Mouse (Mus musculus) kidney, adult 11 months (tissue): ENCODE measurements around the gene Mmp15.

Experiments
- DNase-seq: peaks from one replicate; pipeline ENCODE4 v3.0.0; 2022

Gene Mmp15

DNA sequence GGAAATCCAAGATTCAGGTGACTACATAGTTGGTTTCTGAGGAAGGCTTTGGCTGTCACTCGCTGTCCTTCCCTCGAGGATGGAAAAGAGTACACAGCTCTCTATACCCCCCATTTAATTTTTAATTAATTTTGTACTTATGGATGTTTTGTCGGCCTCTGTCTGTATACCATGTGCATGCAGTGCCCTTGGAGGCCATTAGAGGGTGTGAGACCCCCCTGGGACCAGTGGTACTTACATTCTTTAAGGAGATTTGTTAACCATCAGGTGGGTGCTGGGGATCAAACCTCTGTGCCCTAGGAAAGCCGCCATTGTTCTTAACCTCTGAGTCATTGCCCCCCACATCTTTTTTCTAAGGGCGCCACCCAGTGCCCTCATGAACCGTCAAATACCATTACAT lies 7.4 kb upstream of the Mmp15 start:
- no peak for DNase-seq

- DNase-seq: peak; percentile 45
These were observed 5.2 kb upstream of the Mmp15 start for GRCm38 (mm10) chr8:95346643-95347545.

- no peak for DNase-seq
These were observed 3.7 kb upstream of the Mmp15 start for GRCm38 (mm10) chr8:95348356-95348755.

DNA sequence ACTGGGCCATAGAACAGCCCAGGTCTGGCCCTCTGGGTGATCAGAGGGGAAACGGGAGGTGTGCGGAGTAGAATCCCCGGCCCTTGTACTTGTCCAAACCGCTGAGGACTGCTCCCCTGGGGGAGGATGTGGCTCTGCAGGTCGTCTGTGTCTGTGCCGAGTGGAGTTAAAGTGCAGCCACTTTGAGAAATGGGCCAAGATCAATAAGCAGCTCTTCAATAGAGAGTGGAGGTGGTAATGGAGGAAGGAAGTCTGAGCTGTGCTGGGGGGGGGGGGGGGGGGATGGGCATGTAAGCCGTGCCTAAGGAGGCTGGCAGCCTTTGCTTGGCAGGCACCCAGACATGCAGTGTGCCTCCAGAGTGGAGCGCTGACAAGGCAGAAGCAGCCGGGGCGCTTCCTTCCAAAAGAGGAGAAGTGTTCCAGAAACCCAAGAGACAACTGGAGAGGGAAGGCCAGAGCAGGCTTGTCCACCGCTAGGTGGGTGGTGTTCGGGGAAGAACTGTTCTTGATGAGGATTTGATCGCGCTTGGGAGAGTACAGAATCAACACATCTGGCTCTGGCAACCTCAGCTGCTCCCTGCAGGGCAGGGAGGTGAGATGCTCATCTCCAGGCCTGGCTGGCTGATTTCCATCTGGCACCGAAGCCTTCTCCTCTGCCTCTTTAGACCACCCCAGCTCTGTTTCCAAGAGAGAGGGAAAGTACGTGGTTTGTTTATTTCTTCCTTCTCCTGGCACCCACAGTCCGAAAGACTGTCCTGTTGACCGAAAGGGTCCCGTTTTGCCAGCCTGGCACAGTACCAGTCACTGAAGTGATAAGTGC lies 3.0 kb upstream of the Mmp15 start:
- peak; percentile 49 for DNase-seq

- no peak for DNase-seq
These were observed 607 bp upstream of the Mmp15 start for GRCm38 (mm10) chr8:95351461-95351860.

DNA sequence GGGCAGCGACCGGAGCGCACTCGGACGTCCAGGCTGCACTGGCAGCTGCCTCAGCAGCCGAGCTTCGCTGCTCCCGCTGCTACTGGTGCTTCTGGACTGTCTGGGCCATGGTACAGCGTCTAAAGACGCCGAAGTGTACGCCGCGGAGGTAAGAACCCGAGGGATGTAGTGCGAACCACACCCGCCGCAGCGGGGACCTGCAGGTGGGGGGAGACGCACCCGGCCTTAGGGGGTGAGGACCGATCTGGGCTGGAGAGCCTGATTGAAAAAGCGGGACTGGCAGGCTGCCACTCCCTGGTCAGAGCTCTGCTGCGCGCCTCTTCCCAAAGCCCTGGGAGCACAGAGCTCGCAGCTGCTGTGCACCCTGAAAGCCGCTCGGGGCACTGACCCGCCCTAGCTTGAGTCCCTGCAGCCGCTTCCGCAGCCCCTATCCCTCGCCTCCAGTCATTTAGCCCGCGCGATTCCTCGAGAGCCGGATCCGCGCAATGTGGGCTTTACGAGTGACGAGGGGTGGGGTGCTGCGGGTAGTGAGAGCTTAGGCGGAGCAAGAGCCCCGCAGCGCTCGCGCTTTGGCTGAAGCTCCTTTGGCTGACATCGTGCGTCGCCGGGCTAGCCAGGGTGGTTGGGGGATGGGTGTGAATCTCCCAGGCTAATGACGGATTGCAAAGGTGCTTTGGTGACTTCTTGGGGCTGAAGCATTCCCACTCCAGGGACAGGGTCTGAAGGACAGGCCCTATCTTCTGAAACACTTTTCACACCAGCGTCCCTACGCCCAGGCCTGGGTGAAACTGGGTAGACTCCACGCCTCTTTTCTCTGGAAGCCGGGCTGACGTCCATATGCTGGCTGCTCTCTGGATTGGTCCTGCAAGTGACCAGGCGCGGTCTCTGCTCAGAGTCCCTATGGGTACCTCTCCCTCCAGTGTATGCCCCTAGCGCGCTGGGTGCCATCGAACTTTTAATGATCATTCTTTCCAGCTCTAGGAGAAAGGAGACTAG lies 1.1 kb downstream of the Mmp15 start:
- DNase-seq: no peak

DNA sequence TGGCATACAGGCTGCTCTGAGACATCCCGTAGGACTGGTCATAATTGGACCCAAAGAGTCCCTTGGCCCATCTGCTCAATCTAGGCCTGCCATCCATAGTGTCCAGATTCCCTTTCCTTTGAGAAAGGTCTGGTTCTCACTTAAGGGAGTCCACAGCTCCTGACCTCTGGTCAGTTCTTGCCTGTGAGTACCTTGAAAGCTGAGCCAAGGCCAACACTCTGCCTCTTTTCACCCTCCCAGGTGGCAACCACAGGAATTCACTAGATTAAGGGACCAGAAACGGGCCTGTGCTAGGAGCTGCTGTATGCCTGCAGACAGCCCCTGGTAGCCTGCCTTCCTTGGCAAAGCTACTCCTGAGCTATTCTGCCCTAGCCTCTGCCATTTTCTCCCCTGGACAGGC lies 2.5 kb downstream of the Mmp15 start:
- DNase-seq: no peak

GRCm38 (mm10) chr8:95358550-95359411 lies 6.7 kb downstream of the Mmp15 start:
- DNase-seq: no peak

DNA sequence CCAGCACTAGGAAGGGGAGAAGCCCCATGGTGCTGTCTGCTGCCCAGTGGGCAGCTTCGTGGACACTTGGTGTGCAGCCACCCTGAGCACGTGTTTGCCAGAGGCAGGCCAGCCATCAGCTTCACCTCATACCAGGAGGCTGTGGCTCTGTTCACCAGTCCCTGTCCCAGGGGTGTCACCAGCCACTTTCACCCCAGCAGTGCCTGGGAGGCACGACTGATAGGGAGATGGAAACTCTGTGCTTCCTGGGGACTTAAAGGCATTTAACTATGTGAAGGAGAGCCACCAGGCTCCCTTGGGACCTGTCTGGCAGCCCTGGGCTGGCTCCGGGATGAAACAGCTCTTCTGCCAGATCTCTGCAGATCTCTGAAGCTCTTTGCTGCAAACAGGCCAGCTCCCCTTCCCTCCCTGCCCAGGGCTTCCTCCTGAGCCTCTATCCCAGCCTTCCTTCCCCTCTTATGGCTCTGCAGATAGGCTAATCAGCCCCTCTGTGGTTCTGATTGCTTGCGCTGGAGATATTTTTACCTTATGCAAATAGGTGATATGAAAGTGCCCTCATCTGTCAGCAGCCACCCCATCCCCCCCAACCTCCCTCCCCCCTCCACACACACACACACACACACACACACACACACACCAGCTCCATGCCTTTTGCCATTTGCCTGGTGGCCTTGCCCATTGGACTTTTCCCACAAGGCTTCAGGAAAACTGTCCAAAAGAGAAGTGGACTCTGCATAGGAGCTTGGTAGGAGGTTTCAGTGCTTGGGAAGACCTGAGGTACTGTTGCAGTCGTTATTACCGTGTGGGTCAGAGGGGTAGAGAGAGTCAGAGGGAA lies 8.3 kb downstream of the Mmp15 start:
- DNase-seq: no peak

GRCm38 (mm10) chr8:95361016-95361341 lies 8.9 kb downstream of the Mmp15 start:
- no peak for DNase-seq

DNA sequence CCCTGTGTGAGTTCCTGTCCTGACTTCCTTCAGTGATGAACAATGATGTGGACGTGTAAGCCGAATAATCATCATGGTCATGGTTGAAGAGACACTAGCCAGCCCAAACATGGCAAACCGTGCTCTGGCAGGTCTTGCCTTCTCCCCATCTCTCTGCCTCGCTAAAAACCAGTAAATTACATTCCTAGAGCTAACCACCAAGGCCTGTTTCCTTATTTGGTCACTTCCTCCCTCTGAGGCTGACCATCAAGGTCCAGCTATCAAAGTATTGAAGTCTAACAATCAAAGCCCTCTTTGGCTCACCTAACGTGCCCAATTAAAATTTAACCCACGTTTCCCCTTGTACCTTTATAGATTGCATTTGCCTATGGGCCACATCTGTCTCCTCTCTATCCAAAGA lies 10.2 kb downstream of the Mmp15 start:
- DNase-seq: no peak

- DNase-seq: no peak
These were observed 11.8 kb downstream of the Mmp15 start for GRCm38 (mm10) chr8:95363849-95364248.

GRCm38 (mm10) chr8:95369581-95370326 lies 17.7 kb downstream of the Mmp15 start:
- no peak for DNase-seq

- no peak for DNase-seq
These were observed 21.4 kb downstream of the Mmp15 start for GRCm38 (mm10) chr8:95373389-95374002.

DNA sequence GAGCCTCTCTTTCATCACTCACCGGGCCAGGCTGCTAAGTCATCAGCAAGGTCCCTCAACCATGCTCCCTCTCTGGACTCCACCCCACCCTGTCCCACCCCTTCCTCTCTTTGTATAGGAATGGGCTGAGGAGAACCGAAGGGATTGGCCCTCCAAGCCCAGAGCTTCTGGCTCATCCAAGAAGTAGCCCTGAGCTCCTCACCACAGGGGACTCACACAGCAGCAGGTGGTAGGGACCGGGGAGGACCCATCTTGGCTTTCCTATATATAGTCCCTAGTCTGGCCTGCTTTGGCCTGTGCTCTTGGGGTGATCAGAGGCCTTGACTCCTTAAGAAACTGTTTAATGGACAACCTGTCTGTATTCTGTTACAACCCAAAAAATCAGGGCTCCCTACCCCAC lies 22.4 kb downstream of the Mmp15 start:
- DNase-seq: no peak

- DNase-seq: no peak
These were observed 23.4 kb downstream of the Mmp15 start for GRCm38 (mm10) chr8:95375374-95375930.

GRCm38 (mm10) chr8:95376309-95376999 lies 24.4 kb downstream of the Mmp15 start:
- DNase-seq: no peak

GRCm38 (mm10) chr8:95377101-95377500 lies 25.0 kb downstream of the Mmp15 start:
- no peak for DNase-seq

DNA sequence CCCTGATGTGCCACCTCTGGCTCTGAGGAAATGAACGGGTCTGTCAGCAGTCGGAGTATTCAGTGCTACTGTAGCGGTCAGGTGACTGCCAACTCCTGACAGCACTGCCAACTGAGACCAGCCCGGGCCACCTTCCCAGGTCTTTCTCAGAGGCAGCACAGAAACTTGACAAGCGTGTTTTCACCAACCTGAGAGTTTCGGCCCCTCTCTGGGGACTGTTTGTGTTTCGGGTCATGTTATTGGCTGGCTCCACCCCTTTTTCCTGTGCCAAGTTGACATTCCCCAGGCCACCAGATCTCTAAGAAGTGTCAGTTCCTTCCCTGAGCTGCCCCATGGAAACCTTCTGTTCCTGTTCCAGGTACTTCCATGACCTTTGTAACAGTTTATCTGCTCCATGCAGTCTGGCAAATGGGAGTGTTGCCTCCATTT lies 25.8 kb downstream of the Mmp15 start:
- DNase-seq: peak; percentile 47
